Mouse (Mus musculus): Measurements from ENCODE around the gene Fam69a.
"Not testable (repeated sequence)": the region's sequence is repeated elsewhere in the genome, so short reads cannot be mapped to it uniquely, and the experiment has no call there.

Gene Fam69a

GRCm38 (mm10) chr5:107982016-107982415 is 4.9 kb downstream of the Fam69a start:
- no peak for DNase-seq (ENCODE audit: low spot score in 2 of 2)

DNA sequence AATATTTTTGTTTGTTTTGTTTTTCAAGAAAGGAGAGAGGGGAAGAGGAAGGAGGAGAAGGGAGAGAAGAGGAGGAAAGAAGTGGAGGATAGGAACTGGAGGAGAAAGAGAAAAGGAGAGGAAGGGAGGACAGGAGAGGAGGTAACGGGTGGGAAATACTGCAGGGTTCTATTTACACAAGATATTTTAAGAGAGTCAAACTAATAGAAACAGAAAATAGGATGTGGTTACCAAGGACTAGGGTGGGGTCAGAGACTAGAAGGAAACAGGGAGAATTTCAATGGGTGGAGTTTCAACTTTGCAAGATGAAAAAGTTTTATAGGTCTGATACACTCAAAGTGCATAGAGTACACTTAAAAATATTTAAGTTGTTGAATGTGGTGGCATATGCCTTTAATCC is 7.0 kb downstream of the Fam69a start:
- no peak for DNase-seq (ENCODE audit: low spot score in 2 of 2)

DNA sequence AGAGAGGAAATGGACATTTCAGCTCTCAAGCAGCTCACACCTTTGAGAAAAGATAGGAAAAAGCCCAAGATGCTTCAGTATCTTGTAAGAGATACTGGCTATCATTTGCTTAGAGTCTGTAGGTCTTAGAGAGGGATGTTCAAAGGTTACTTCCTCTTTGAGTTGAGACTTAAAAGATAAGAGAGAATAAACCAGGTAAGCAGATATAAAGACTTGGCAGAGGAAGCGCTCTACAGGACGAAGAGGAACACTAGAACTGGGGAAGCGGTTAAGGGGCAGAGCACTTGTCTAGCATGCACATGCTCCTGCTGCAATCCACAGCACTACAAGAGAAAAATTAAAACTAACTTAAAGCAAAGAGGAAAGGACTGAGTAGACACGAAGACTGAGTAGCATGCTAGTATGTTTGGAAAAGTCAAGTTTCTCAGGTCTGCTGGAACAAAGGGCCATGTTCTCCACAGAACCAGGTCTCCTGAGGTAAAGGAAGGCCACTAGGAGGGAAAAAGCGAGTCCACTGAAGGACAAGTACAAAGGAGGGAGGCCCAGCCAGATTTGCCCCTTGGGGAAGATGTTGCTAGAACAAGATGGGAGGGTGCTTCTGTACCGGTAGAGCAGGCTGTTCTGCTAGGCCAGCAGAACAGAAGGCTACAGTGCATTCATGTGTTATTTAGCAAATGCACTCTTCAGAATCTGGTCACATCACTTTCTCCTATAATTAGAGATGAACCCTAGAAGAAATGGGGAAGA is 8.4 kb downstream of the Fam69a start:
- DNase-seq (ENCODE audit: low spot score in 2 of 2) = no peak

DNA sequence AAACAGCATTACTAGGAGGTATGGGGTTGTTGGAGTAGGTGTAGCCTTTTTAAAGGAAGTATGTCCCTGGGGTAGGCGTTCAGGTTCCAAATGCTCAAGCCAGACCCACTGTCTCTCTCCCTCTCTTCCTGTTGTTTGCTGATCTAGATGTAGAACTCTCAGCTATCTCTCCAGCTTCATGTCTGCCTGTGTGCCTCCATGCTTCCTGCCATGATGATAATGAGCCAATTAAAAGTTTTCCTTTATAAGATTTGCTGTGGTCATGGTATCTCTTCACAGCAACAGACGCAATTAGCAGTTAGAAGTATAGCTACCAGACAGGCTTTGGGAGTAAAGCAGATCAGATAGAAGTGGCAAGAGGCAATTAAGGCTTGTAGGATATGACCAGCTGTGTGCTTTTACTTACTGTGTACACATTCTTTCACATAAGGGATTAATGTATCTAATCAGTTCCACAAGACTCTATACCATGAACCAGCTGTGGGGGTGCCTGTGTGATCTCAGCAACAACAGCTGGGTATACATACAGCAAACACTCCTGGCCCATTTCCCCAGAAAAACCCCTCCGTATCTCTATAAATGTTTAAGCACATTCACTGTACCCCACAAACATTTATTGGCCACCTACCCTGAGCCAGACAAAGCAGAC is 9.1 kb downstream of the Fam69a start:
- no peak for DNase-seq (ENCODE audit: low spot score in 2 of 2)

DNA sequence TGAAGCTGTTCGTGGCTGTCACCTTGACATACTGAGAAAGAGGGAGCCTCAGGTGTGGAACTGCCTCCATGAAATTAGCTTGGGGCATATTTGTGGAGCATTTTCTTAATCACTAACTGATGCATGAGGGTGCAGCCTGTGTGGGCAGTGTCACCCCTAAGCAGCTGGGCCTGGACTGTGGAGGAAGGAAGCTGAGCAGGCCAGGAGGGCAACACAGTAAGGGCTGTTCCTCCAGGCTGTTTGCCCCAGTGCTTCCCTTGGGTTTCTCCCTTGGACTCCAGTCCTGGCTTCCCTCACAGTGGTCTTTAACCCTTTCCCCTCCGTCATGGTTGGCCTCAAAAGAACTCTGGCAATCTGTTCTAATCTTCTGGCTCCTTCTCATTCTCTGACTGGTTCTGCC is 13.6 kb downstream of the Fam69a start:
- DNase-seq (ENCODE audit: low spot score in 2 of 2) = no peak

DNA sequence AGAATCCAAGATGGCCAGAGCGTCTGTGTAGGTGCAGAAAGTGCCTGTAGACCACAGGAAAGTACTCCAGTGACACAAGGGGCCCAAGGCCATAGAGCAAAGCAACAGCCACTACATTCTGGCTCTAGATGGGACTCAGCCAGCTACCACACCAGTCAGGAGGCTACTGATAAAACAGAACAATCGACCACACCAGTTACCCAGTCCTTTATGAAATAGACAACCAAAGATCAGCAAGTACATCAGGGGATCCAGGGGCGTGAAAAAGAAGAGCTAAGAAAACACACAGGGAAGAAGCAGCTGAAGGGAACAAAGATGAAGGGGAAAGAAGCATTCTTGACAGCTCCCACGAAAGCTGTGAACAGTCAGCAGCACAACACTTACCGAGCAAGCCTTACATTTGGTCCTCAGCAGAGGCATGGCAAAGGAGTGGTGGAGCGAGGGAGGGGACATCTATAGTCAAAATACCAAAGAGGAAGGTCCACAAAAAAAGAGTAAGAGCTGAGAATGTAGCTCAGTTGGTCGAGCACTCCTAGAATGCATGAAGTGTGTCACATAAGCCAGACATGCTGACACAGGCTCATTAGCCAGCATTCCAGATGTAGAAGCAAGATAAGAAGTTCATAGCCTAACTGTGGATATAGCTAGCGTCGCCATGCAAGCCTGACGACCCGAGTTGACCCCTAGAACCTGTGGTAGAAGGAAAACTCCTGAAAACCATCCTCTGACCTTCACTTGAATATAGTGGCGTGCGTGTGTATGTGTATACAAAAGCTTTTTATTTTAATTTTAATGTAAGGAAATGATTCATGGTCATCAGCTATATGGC is 14.2 kb downstream of the Fam69a start:
- no peak for DNase-seq (ENCODE audit: low spot score in 2 of 2)

- no peak for DNase-seq (ENCODE audit: low spot score in 2 of 2)
Observed at GRCm38 (mm10) chr5:107971069-107971468, 15.8 kb downstream of the Fam69a start.

DNA sequence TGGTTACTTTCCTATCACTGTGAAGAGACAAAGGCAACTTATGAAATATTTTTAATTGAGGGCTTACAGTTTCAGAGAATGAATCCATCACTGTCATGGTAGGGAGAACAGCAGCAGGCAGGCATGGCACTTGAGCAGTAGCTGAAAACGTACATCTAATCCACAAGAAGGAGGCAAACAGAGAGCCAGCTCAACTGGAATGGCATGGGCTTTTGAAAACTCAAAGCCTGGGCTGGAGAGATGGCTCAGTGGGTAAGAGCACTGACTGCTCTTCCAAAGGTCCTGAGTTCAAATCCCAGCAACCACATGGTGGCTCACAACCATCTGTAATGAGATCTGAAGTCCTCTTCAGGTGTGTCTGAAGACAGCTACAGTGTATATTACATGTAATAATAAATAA is 17.1 kb downstream of the Fam69a start:
- DNase-seq (ENCODE audit: low spot score in 2 of 2) = not testable (repeated sequence)

- DNase-seq (ENCODE audit: low spot score in 2 of 2) = no peak
Observed at GRCm38 (mm10) chr5:107968079-107968478, 18.8 kb downstream of the Fam69a start.

GRCm38 (mm10) chr5:107966841-107967457 is 19.9 kb downstream of the Fam69a start:
- no peak for DNase-seq (ENCODE audit: low spot score in 2 of 2)

DNA sequence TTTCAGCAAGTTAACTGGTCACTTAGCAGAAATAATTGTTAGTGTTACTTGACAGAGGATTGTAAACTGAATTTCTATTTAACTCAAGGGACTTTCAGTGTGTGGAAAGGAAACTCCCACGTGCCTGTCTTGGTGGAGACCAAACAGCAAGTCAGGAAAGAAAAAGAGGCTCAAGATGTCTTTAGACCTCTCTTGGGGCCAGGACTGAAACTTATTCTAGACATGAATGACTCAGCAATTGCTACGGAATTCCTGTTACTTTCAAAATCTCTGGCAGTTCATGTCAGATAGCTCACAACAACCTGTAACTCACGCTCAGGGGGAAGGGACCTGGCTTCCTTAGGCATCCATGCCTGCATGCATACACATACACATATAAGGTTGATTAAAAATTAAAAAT is 20.7 kb downstream of the Fam69a start:
- no peak for DNase-seq (ENCODE audit: low spot score in 2 of 2)

DNA sequence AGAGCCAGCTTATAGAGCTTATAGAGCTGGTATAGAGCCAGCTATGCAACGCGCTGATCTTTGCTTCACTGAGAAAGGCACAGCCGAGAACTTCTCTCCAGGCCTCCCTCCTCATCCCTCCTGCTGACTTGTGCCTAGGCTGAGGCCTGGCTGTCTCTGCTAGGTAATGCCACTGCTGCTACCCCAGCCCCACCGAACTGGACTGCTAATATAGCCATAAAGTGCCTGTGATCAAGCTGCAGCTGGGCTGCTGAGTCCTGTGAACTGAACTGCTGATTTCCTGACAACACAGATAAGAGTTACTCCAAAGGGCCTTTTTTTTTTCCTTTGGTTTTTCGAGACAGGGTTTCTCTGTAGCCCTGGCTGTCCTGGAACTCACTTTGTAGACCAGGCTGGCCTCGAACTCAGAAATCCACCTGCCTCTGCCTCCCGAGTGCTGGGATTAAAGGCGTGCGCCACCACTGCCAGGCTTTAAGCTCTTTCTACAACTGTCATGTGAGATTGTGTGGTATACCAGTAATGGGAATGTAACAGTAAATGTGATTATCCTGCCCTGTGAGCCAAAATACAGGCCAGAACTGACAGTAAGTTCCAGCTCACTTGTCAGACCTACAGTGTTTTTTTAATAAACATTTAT is 21.4 kb downstream of the Fam69a start:
- peak; percentile 34 to 54 for DNase-seq (ENCODE audit: low spot score in 2 of 2)

- no peak for DNase-seq (ENCODE audit: low spot score in 2 of 2)
Observed at GRCm38 (mm10) chr5:107964031-107964758, 22.7 kb downstream of the Fam69a start.

DNA sequence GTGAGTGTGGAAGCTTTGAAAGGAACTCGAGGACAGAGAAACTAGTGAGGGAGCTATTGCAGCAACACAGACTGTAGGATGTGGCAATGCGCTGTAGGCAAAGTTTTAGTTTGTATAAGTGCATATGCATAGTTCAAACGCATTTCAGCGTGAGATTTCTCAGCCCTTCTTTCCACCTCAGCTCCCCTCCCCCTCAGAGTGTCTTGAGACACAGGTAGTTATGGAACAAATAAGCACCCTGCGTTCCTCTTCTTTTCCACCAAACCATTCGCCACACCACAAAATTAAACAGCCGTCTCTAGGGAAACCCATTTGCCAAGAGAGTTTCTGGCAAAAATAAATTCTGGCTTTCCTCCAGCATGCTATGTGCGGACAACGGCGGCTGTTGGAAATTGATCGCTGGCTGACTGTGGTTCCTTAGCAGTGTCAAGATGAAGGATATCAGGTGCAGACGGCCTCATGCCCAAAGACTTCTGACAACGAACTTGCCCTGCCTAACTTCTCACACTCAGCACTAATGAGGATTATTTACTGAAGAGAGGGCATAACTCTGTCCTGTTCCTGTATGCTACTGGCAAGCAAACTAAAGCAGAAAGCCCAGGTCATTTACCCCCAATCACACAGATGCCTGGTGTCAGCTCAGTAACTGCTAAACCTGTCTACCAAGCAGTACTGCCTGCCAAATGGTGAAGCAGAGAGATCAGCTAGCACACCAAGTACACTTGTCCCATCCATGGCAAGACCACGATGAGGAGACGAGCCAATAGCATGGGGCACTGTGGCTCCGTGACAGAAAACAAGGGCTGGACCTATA is 25.2 kb downstream of the Fam69a start:
- peak; percentile 45 to 50 for DNase-seq (ENCODE audit: low spot score in 2 of 2)

GRCm38 (mm10) chr5:107960532-107961202 is 26.2 kb downstream of the Fam69a start:
- DNase-seq (ENCODE audit: low spot score in 2 of 2) = peak; percentile 60 to 62

DNA sequence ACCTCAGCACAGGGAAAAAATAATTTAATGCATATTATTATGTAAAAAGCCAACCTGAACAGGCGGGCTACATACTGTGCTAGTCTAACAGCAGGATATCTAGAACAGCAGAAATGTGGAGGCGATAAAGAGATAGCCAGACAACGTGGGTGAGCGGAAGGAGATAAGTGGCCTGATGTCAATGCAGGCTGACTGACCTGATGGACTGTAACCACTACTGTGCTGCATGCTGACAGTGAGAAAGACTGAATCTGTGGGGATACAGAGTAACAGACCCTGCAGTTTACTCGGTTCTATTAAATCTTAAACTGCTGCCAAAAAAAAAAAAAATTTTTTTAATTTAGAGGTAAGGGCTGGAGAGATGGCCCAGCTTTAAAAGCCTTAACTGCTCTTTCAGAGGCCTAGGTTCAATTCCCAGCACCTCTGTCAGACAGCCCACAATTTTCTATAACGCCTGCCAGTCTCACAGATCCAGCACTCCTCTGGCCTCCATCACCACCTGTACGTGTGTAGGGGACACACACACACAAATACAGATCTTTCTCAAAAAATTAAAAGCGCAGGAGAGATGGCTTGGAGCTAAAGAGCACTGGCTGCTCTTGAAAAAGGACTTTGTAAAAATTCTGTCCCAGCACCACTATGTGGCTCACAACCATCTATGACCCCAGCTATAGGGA is 27.1 kb downstream of the Fam69a start:
- DNase-seq (ENCODE audit: low spot score in 2 of 2) = peak in 1 of 2 experiments; percentile 32

DNA sequence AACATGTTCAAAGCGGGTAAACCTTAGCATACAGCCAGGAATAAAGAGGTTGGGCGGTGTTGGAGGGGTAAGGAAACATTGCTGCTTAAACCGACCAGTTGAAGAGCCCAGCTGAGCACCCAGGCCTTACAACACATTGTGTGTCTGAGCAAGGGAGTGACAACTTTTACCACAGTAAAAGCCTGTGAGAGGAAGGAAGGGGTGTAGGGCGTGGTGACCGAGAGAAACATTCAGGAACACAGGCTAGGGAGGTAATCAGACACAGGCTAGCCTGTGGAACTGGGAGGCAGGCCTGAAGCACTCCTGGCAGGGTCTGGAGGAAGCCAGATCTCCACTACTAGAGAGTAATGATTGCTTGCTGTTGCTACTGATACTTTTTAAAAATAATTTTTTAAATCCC is 36.2 kb downstream of the Fam69a start:
- peak; percentile 7 to 38 for DNase-seq (ENCODE audit: low spot score in 2 of 2)

DNA sequence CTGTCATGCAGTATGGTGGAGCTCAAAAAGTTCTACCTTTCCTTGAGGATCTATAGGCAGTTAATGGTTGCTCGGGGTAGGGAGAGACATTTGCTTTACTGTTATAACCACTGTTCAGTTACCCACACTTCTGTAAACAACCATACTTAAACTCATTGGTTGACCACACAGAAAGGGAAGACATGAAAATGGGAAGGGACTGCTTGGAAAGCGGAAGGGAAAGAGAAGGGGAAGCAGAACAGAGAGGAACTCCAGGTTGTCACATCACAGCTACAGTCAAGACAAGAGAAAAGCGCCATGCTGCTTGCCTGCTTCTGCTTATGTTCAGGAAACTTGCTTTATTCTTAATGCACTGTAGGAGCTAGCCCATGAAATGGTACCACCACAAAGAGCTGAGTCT is 37.3 kb downstream of the Fam69a start:
- peak in 1 of 2 experiments; percentile 5 for DNase-seq (ENCODE audit: low spot score in 2 of 2)

DNA sequence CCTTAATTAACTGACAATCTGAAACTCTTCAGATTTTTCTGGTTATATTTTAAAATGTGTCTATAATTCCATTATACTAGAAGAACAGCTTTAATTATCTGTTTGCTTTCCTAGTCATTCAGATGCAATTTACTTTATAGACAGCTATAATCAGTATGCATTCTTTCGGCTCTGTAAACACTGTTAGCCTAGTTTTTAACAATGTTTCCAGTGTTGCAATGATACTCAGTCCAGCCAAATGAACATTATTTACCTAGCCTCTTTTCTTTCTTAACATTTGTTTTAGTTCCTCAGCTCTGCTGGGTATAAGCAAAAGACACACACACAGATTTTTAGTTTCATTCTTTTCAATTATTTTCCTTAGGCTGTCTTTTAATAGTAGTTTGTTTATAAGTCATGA is 38.0 kb downstream of the Fam69a start:
- DNase-seq (ENCODE audit: low spot score in 2 of 2) = no peak
